Mouse (Mus musculus) ES-E14 (cell line): ENCODE data around the gene Trappc10.

ENCODE experiments used
- CHD2 ChIP-seq: IDR thresholded peaks from 2 replicates; pipeline ENCODE4 v1.6.1; 2014; ENCODE audit warnings: mild to moderate bottlenecking, low read depth, low read length, inconsistent platforms
- MAFK ChIP-seq: IDR thresholded peaks from 2 replicates; pipeline ENCODE4 v1.6.1; 2014; ENCODE audit warnings: mild to moderate bottlenecking, low read depth, low read length, inconsistent platforms; ENCODE audit not compliant: insufficient read depth
- ZC3H11A ChIP-seq: IDR thresholded peaks from 2 replicates; pipeline ENCODE4 v1.6.1; 2012; ENCODE audit warnings: low read depth, mild to moderate bottlenecking, inconsistent platforms, low read length, borderline replicate concordance
- ZNF384 ChIP-seq: IDR thresholded peaks from 2 replicates; pipeline ENCODE4 v1.6.1; 2012; ENCODE audit warnings: low read depth, low read length, inconsistent platforms

- TF ChIP-seq MAFK = no peak
- no peak for TF ChIP-seq ZC3H11A
- no peak for TF ChIP-seq ZNF384
- no peak for TF ChIP-seq CHD2
These were observed 6.1 kb downstream of the Trappc10 start for GRCm38 (mm10) chr10:78238297-78238696.
